Mouse (Mus musculus): ENCODE data around the gene Dusp23.

GRCm38 (mm10) chr1:172614654-172615053 is 18.1 kb downstream of the Dusp23 start:
- TF ChIP-seq CTCF (IDR thresholded peaks at IDR 0.05; ENCODE audit: low read depth, low read length) (no peak), POLR2AphosphoS5 (IDR thresholded peaks at IDR 0.05; ENCODE audit: insufficient replicate concordance, low read depth, low read length) (no peak)
